Mouse (Mus musculus) MEL (cell line): ENCODE data around the gene Sirt3.

Experiments used
- CTCF ChIP-seq, 3 experiments: IDR thresholded peaks in 2 of 3; conservative IDR thresholded peaks in 1 of 3; 2 replicates each; pipeline ENCODE4 v1.5.1; 2011 to 2012; ENCODE audit warnings: low read length in 3 of 3, low read depth in 2 of 3, mild to moderate bottlenecking in 2 of 3, improper control_type of control experiment in 1 of 3, inconsistent platforms in 1 of 3, mixed read lengths in 1 of 3, moderate library complexity in 1 of 3; ENCODE audit not compliant: control insufficient read depth in 1 of 3, insufficient read depth in 1 of 3, poor library complexity in 1 of 3, severe bottlenecking in 1 of 3
- GABPA ChIP-seq: IDR thresholded peaks from 2 replicates; pipeline ENCODE4 v1.6.1; 2012; ENCODE audit warnings: low read depth, mild to moderate bottlenecking, inconsistent platforms, low read length, improper control_type of control experiment, moderate library complexity
- RCOR1 ChIP-seq: IDR thresholded peaks from 2 replicates; pipeline ENCODE4 v1.6.1; 2012; ENCODE audit warnings: low read depth, mild to moderate bottlenecking, inconsistent platforms, low read length, improper control_type of control experiment

- TF ChIP-seq CTCF (IDR thresholded peaks at IDR 0.05 in 2 of 3, conservative IDR thresholded peaks at IDR 0.05 in 1 of 3; ENCODE audit: control insufficient read depth in 1 of 3, insufficient read depth in 1 of 3, low read depth in 2 of 3, low read length in 3 of 3, poor library complexity in 1 of 3, severe bottlenecking in 1 of 3), result no peak
- no peak for TF ChIP-seq GABPA
- TF ChIP-seq RCOR1, result no peak
These were observed 37.8 kb upstream of the Sirt3 start for GRCm38 (mm10) chr7:140919911-140920310.
